23 mouse cellular contexts compared by ENCODE assay signal in genomic region chr17:26237667-26238066, GRCm38 (mm10). TPM values are rescaled to one million over a fixed set of nuclear protein-coding genes. Genes with fewer than 3 reads are reported as not detected.
DNase-seq lines count a peak whose midpoint lies in the region; ATAC-seq lines count a peak whose summit lies in the region.
"Had no signal": no experiment of that assay in that cellular context is flagged by ENCODE, and none has a peak within 500 bp of the region (broad histone marks: within the 10 kb centered on the region; RNA-seq: fewer than 3 reads in every experiment).

No protein-coding gene starts in this region.

- peak; percentile 29 for DNase-seq in lung, postnatal 36 days
- DNase-seq in lung, postnatal 10 days, result no peak
- no peak for DNase-seq in heart, postnatal 4 days
- no peak for DNase-seq in urinary bladder, postnatal 4 days (ENCODE audit: low spot score in 2 of 2)
- no peak for DNase-seq in kidney, adult 11 months
- DNase-seq: adrenal gland, postnatal 25 days; cerebellum, adult 9-10 months; embryo, embryonic 11 days; gastrocnemius, postnatal 36 days; right cerebral cortex, postnatal 25 days; thymus, postnatal 4 days had no signal

- H3K9ac ChIP-seq in liver, embryonic 12.5 days, result no peak overlapping the region
- H3K9ac ChIP-seq in forebrain, embryonic 13.5 days, result no peak overlapping the region
- H3K9ac ChIP-seq: embryonic facial prominence, embryonic 15.5 days; limb, embryonic 12.5 days; neural tube, embryonic 15.5 days had no signal

- H3K9me3 ChIP-seq in liver, embryonic 12.5 days (replicated peaks), result no peaks in the 10 kb centered on the region
- no peaks in the 10 kb centered on the region for H3K9me3 ChIP-seq in forebrain, embryonic 13.5 days (replicated peaks)
- H3K9me3 ChIP-seq: embryonic facial prominence, embryonic 15.5 days; limb, embryonic 12.5 days; midbrain, embryonic 10.5 days; neural tube, embryonic 15.5 days had no signal

- 48% methylated on average over 10 of the region's 10 CpGs for WGBS in liver, embryonic 12.5 days (ENCODE audit: insufficient replicate concordance)
- 87% methylated on average over 10 of the region's 10 CpGs for WGBS in forebrain, embryonic 13.5 days

- no peak overlapping the region for H3K27ac ChIP-seq in liver, embryonic 12.5 days
- H3K27ac ChIP-seq in forebrain, embryonic 13.5 days, result no peak overlapping the region
- H3K27ac ChIP-seq: embryonic facial prominence, embryonic 15.5 days; kidney, postnatal 0 days; limb, embryonic 12.5 days; midbrain, embryonic 10.5 days; neural tube, embryonic 15.5 days had no signal

- H3K4me1 ChIP-seq in liver, embryonic 12.5 days, result peaks cover 67% of the 10 kb centered on the region
- peaks cover 12% of the 10 kb centered on the region; the same call in 1 of the 2 replicates for H3K4me1 ChIP-seq in forebrain, embryonic 13.5 days

- H3K4me2 ChIP-seq in liver, embryonic 12.5 days, result 0 out of 2 replicates have a peak overlapping the region, but pooled peaks have one; percentile 27
- no peak overlapping the region for H3K4me2 ChIP-seq in forebrain, embryonic 13.5 days
- H3K4me2 ChIP-seq: embryonic facial prominence, embryonic 15.5 days; heart, embryonic 11.5 days; limb, embryonic 12.5 days; neural tube, embryonic 15.5 days had no signal

- no peak overlapping the region for H3K4me3 ChIP-seq in liver, embryonic 12.5 days
- no peak overlapping the region for H3K4me3 ChIP-seq in forebrain, embryonic 13.5 days
- H3K4me3 ChIP-seq: embryonic facial prominence, embryonic 15.5 days; limb, embryonic 12.5 days; midbrain, embryonic 10.5 days; neural tube, embryonic 15.5 days had no signal

- no peaks in the 10 kb centered on the region for H3K27me3 ChIP-seq in liver, embryonic 12.5 days (replicated peaks)
- no peaks in the 10 kb centered on the region for H3K27me3 ChIP-seq in forebrain, embryonic 13.5 days
- H3K27me3 ChIP-seq: embryonic facial prominence, embryonic 15.5 days; limb, embryonic 12.5 days; neural tube, embryonic 15.5 days; Patski had no signal

- 0 out of 2 replicates have a peak, but pooled peaks cover 2% of the 10 kb centered on the region for H3K36me3 ChIP-seq in liver, embryonic 12.5 days
- H3K36me3 ChIP-seq in forebrain, embryonic 13.5 days (ENCODE audit: poor library complexity, severe bottlenecking), result no peaks in the 10 kb centered on the region
- H3K36me3 ChIP-seq: limb, embryonic 12.5 days; midbrain, embryonic 10.5 days; neural tube, embryonic 15.5 days had no signal

- peak; percentile 40 for ATAC-seq in liver, embryonic 12.5 days
- peak; percentile 65 for ATAC-seq in megakaryocyte progenitor cell, adult 5-6 weeks (replicated peaks; ENCODE audit: poor library complexity)
- no peak for ATAC-seq in forebrain, embryonic 13.5 days
- ATAC-seq: activated CD4-positive, CD25-positive, alpha-beta regulatory T cell, adult 4 months; Patski had no signal

RNA-seq across cellular contexts. Expression of gene Fam234a, which starts 6.4 kb away (rescaled TPM):
- polyA plus RNA-seq in liver, embryonic 12.5 days (2016; fragmentation: Nextera tagmentation; extraction: Ambion mirVana), result 12.1 and 13.1 TPM in 2 replicates
- total RNA-seq in megakaryocyte progenitor cell, adult 5-6 weeks (2015), result 5.1 and 5.5 TPM in 2 replicates
- 4.6 and 6.4 TPM in 2 replicates for total RNA-seq in megakaryocyte progenitor cell, adult 5-6 weeks (2017)
- 10 to 100 TPM; 71.2 to 73.2 TPM for total RNA-seq in heart, postnatal 4 days (2021)
- polyA plus RNA-seq in forebrain, embryonic 13.5 days (2015; fragmentation: Nextera tagmentation; extraction: Ambion mirVana), result 17.5 and 21.7 TPM in 2 replicates

RNA-seq across cellular contexts. Expression of gene Luc7l, which starts 15.0 kb away (rescaled TPM):
- polyA plus RNA-seq in liver, embryonic 12.5 days (2016; fragmentation: Nextera tagmentation; extraction: Ambion mirVana), result 59.4 and 62.6 TPM in 2 replicates
- 68.1 and 69.9 TPM in 2 replicates for total RNA-seq in megakaryocyte progenitor cell, adult 5-6 weeks (2015)
- 100 and 126 TPM in 2 replicates for total RNA-seq in megakaryocyte progenitor cell, adult 5-6 weeks (2017)
- 10 to 100 TPM; 34.7 to 36.4 TPM for total RNA-seq in heart, postnatal 4 days (2021)
- polyA plus RNA-seq in forebrain, embryonic 13.5 days (2015; fragmentation: Nextera tagmentation; extraction: Ambion mirVana), result 121 and 128 TPM in 2 replicates

RNA-seq across cellular contexts. Expression of gene Arhgdig, which starts 30.1 kb away (rescaled TPM):
- 36.1 and 36.9 TPM in 2 replicates for polyA plus RNA-seq in liver, embryonic 12.5 days (2016; fragmentation: Nextera tagmentation; extraction: Ambion mirVana)
- total RNA-seq in megakaryocyte progenitor cell, adult 5-6 weeks (2015), result 0.44 and 0.74 TPM in 2 replicates
- total RNA-seq in megakaryocyte progenitor cell, adult 5-6 weeks (2017), result 0.96 TPM in 1 of 2 replicates, not detected in the other
- 1 to 10 TPM; 1.6 to 2.0 TPM for total RNA-seq in heart, postnatal 4 days (2021)
- polyA plus RNA-seq in forebrain, embryonic 13.5 days (2015; fragmentation: Nextera tagmentation; extraction: Ambion mirVana), result 10.0 and 11.4 TPM in 2 replicates
- polyA plus RNA-seq: activated CD4-positive, CD25-positive, alpha-beta regulatory T cell, adult 4 months had no signal

RNA-seq across cellular contexts. Expression of gene Rgs11, which starts 34.9 kb away (rescaled TPM):
- 0.99 and 1.0 TPM in 2 replicates for polyA plus RNA-seq in liver, embryonic 12.5 days (2016; fragmentation: Nextera tagmentation; extraction: Ambion mirVana)
- total RNA-seq in megakaryocyte progenitor cell, adult 5-6 weeks (2015), result 0.42 TPM in 1 of 2 replicates, not detected in the other
- total RNA-seq in megakaryocyte progenitor cell, adult 5-6 weeks (2017), result 0.33 TPM in 1 of 2 replicates, not detected in the other
- 1 to 10 TPM; 2.0 to 2.1 TPM for total RNA-seq in heart, postnatal 4 days (2021)
- 0.72 and 1.3 TPM in 2 replicates for polyA plus RNA-seq in forebrain, embryonic 13.5 days (2015; fragmentation: Nextera tagmentation; extraction: Ambion mirVana)

RNA-seq across cellular contexts. Expression of gene Pdia2, which starts 38.8 kb away (rescaled TPM):
- polyA plus RNA-seq in liver, embryonic 12.5 days (2016; fragmentation: Nextera tagmentation; extraction: Ambion mirVana), result 96.4 and 96.5 TPM in 2 replicates
- 0.42 and 2.4 TPM in 2 replicates for total RNA-seq in megakaryocyte progenitor cell, adult 5-6 weeks (2015)
- 3.6 and 3.9 TPM in 2 replicates for total RNA-seq in megakaryocyte progenitor cell, adult 5-6 weeks (2017)
- not detected for total RNA-seq in heart, postnatal 4 days (2021)
- not detected in 2 replicates for polyA plus RNA-seq in forebrain, embryonic 13.5 days (2015; fragmentation: Nextera tagmentation; extraction: Ambion mirVana)
- total RNA-seq: gastrocnemius, postnatal 36 days; heart, postnatal 25 days had no signal
- polyA plus RNA-seq: activated CD4-positive, CD25-positive, alpha-beta regulatory T cell, adult 4 months had no signal

Comparison
In these comparisons a context has a peak if more than half of its experiments do, and no peak if none do; other contexts are left out.
1. RNA of gene Fam234a, which starts 6.4 kb away (total RNA-seq): 71.2 to 73.2 TPM in heart, postnatal 4 days; 4.6 to 6.4 TPM in megakaryocyte progenitor cell, adult 5-6 weeks; every median in the first group is over 4 times any median in the second.